Mouse (Mus musculus): ENCODE measurements around the gene Cfd. TPM values are rescaled to one million over a fixed set of nuclear protein-coding genes. Genes with fewer than 3 reads are reported as not detected.
"Not testable (repeated sequence)": the region's sequence is repeated elsewhere in the genome, so short reads cannot be mapped to it uniquely, and the experiment has no call there.

The Cfd gene
- polyA plus RNA-seq, 1 experiment from 2014 or later = not detected

DNA sequence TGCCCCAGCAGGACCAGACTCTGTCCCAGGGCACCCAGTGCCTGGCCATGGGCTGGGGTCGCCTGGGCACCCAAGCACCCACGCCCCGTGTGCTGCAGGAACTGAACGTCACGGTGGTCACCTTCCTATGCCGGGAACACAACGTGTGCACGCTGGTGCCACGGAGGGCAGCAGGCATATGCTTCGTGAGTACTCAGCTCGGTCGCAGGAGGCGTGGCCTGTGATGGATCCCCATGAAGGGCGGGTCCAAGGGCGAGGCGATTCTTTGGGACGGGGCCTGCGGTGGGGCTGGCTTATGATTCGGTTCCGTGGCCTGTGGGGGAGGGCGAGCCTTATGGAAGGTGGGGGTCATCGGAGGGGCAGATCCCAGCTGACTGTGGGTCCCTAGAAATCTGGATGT is 8.7 kb upstream of the Cfd start:
- H3K36me3 ChIP-seq (ENCODE audit: insufficient read depth, low read length) = no peaks in the 10 kb centered on the region
- peak overlapping the region; percentile 48 for H3K4me2 ChIP-seq (replicated peaks; ENCODE audit: low read depth, low read length)
- H3K9me3 ChIP-seq (ENCODE audit: low read length) = no peaks in the 10 kb centered on the region
- 0 out of 2 replicates have a peak, but pooled peaks have one; percentile 3 for ATAC-seq (ENCODE audit: low FRiP score, low TSS enrichment)
- no peaks in the 10 kb centered on the region for H3K27me3 ChIP-seq (ENCODE audit: insufficient read depth, low read length)
- WGBS = 6% methylated on average over 22 of the region's 22 CpGs
- H3K9ac ChIP-seq (replicated peaks; ENCODE audit: low read length) = peak overlapping the region; percentile 46
- peak overlapping the region; percentile 24 for H3K4me3 ChIP-seq (ENCODE audit: low read length)
- peaks cover 51% of the 10 kb centered on the region for H3K4me1 ChIP-seq (ENCODE audit: insufficient read depth, low read length)
- H3K27ac ChIP-seq (ENCODE audit: low read length) = no peak overlapping the region

DNA sequence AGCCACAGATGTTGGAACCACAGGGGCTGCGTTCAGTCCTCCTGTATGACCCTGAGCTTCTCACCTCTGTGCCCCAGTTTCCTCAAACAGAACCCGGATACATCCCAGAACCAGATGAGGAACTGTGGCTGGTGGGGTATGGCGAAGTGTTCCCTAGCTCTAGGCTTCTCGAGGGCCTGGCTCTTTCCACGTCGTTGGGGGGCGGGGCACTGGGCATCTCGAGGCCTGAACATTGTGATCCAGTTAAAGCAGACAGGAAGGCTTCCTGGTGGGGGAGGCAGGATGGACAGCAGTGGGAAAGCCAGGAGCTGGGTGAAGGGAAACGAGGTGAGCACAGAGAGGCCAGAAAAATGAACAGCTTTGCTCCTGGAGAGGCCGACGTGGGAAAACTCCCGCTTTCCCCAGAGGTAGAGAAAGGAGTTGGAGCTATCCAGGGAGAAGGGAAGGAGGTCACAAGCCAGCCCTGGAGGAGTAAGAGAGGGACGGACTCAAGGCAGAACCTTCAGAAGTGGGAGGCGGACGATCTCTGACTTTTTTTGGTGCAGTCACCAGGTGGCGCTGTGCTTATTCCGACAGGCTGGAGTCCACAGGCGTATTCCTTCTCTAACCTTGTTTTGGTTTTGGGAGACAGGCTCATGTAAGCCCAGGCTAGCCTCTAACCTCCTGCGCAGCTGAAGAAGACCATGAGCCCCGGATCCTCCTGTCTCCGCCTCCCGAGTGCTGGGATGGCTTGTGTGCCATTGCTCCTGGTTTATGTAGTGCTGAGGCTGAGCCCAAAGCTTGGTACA is 7.2 kb upstream of the Cfd start:
- Histone ChIP-seq H3K27me3 (ENCODE audit: insufficient read depth, low read length) (no peaks in the 10 kb centered on the region), H3K27ac (ENCODE audit: low read length) (no peak overlapping the region; the same call in 1 of the 2 replicates), H3K36me3 (ENCODE audit: insufficient read depth, low read length) (no peaks in the 10 kb centered on the region), H3K4me2 (replicated peaks; ENCODE audit: low read depth, low read length) (no peak overlapping the region), H3K9ac (replicated peaks; ENCODE audit: low read length) (0 out of 2 replicates have a peak overlapping the region, but pooled peaks have one; percentile 13), H3K9me3 (ENCODE audit: low read length) (no peaks in the 10 kb centered on the region), H3K4me1 (ENCODE audit: insufficient read depth, low read length) (peaks cover 41% of the 10 kb centered on the region), H3K4me3 (ENCODE audit: low read length) (no peak overlapping the region)
- no peak for ATAC-seq (ENCODE audit: low FRiP score, low TSS enrichment)
- 15% methylated on average over 22 of the region's 22 CpGs for WGBS

DNA sequence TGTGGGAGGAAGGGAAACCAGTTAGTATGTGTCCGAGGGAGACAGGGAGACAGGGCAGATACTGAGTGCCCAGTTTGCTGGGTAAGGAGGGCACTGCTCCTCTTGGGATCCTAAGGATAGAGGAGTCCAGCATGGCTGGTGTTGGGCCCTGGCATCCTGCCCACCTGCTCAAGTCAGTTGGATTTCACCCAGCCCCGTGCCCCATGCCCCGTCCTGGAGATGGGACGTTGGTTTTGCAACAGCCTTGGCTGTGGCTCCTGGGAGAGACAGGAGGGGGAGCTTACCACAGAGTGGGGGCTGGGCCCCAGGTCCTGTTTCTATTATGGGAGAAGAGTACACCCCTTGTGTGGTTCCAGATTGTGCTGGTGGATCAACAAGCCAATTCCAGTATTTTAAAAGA is 6.2 kb upstream of the Cfd start:
- no peak for ATAC-seq (ENCODE audit: low FRiP score, low TSS enrichment)
- no peaks in the 10 kb centered on the region for H3K27me3 ChIP-seq (ENCODE audit: insufficient read depth, low read length)
- H3K36me3 ChIP-seq (ENCODE audit: insufficient read depth, low read length) = no peaks in the 10 kb centered on the region
- no peak overlapping the region for H3K27ac ChIP-seq (ENCODE audit: low read length)
- H3K4me3 ChIP-seq (ENCODE audit: low read length) = no peak overlapping the region
- no peak overlapping the region for H3K9ac ChIP-seq (replicated peaks; ENCODE audit: low read length)
- no peak overlapping the region for H3K4me2 ChIP-seq (replicated peaks; ENCODE audit: low read depth, low read length)
- peaks cover 39% of the 10 kb centered on the region for H3K4me1 ChIP-seq (ENCODE audit: insufficient read depth, low read length)
- H3K9me3 ChIP-seq (ENCODE audit: low read length) = no peaks in the 10 kb centered on the region
- 65% methylated on average over 4 of the region's 4 CpGs for WGBS

DNA sequence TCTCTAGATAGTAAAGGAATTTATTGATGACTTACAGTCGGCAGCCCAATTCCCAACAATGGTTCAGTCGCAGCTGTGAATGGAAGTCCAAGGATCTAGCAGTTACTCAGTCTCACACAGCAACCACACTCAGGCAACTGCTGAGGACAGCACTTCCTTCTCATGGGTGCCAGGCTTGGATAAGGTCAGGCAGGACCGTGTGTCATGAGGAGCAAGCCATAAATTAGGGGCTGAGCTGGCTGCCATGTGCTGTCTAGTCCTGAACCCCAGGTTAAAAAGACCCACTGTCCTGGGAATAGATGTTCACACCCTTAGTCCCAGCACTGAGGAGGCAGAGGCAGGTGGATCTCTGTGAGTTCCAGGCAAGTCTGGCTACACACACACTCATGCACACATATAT is 5.7 kb upstream of the Cfd start:
- ATAC-seq (ENCODE audit: low FRiP score, low TSS enrichment); H3K27me3 ChIP-seq (ENCODE audit: insufficient read depth, low read length); H3K9me3 ChIP-seq (ENCODE audit: low read length); H3K4me2 ChIP-seq (replicated peaks; ENCODE audit: low read depth, low read length); H3K36me3 ChIP-seq (ENCODE audit: insufficient read depth, low read length); H3K4me3 ChIP-seq (ENCODE audit: low read length); H3K9ac ChIP-seq (replicated peaks; ENCODE audit: low read length); H3K27ac ChIP-seq (ENCODE audit: low read length): not testable (repeated sequence)
- WGBS = 57% methylated on average over 2 of the region's 3 CpGs
- H3K4me1 ChIP-seq (ENCODE audit: insufficient read depth, low read length) = peaks cover 34% of the 10 kb centered on the region

DNA sequence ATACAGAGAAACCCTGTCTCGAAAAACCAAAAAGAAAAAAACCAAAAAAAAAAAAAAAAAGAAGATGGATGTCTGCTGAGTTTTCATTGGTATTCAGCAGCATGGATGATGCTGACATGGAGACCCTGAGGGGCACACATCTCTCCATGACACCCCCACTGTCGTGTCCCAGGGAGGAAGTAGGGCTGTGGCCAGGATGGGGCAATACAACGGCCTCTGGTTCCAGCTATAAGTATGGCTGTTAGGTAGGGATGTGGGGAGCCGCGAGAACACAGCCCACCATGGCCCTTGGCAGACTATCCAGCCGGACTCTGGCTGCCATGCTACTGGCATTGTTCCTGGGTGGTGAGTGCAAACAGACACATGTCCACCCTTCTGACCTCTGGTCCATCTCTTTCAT is 4.6 kb upstream of the Cfd start, which contains the start of gene Elane:
Gene Elane, plus strand, starts transcription at position 194 of the 400 bp plus-strand sequence.
- Histone ChIP-seq H3K9ac (replicated peaks; ENCODE audit: low read length) (no peak within 1 kb of the TSS), H3K27ac (ENCODE audit: low read length) (no peak within 1 kb of the TSS), H3K27me3 (ENCODE audit: insufficient read depth, low read length) (no peaks in the 10 kb centered on the region), H3K36me3 (ENCODE audit: insufficient read depth, low read length) (no peaks in the 10 kb centered on the region), H3K4me3 (ENCODE audit: low read length) (no peak within 1 kb of the TSS), H3K4me2 (replicated peaks; ENCODE audit: low read depth, low read length) (no peak within 1 kb of the TSS), H3K9me3 (ENCODE audit: low read length) (no peaks in the 10 kb centered on the region), H3K4me1 (ENCODE audit: insufficient read depth, low read length) (peaks cover 23% of the 10 kb centered on the region)
- no peak for ATAC-seq (ENCODE audit: low FRiP score, low TSS enrichment)
- WGBS = 79% methylated on average over 6 of the region's 6 CpGs

DNA sequence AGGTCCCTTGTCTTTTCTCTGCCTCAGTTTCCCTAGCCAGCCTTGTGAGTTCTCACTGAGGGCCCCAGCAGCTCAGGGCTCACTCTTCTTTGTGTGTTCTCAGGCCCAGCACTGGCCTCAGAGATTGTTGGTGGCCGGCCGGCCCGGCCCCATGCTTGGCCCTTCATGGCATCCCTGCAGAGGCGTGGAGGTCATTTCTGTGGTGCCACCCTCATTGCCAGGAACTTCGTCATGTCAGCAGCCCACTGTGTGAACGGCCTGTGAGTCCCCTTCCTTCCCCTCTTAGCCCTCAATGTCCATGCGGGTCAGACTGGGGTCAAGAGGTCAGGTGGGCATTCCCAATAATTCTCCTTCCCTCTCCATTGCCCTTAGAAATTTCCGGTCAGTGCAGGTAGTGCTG is 4.0 kb upstream of the Cfd start:
- Histone ChIP-seq H3K27me3 (ENCODE audit: insufficient read depth, low read length) (no peaks in the 10 kb centered on the region), H3K9ac (replicated peaks; ENCODE audit: low read length) (no peak overlapping the region), H3K36me3 (ENCODE audit: insufficient read depth, low read length) (no peaks in the 10 kb centered on the region), H3K4me1 (ENCODE audit: insufficient read depth, low read length) (peaks cover 20% of the 10 kb centered on the region), H3K4me2 (replicated peaks; ENCODE audit: low read depth, low read length) (no peak overlapping the region), H3K9me3 (ENCODE audit: low read length) (no peaks in the 10 kb centered on the region), H3K4me3 (ENCODE audit: low read length) (no peak overlapping the region), H3K27ac (ENCODE audit: low read length) (no peak overlapping the region)
- ATAC-seq (ENCODE audit: low FRiP score, low TSS enrichment) = no peak
- 72% methylated on average over 8 of the region's 8 CpGs for WGBS

DNA sequence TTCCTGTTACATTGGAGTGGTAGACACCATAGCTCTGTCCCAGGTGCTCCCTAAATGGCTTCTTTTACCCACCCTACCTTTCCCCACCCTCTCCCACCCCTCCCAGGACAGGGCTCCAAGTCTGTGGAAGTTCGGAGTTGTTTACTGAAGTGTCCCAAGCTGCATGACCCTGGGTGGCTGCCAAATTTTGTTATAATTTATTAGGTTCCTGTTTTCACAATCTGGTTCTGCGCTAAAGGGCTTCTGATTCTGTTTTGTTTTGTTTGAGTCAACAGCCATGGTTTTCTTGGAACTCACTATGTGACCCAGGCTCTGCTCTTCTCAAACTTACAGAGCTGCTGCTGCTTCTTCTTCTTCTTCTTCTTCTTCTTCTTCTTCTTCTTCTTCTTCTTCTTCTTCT is 1.3 kb upstream of the Cfd start:
- ATAC-seq (ENCODE audit: low FRiP score, low TSS enrichment) = no peak
- H3K4me2 ChIP-seq (replicated peaks; ENCODE audit: low read depth, low read length) = no peak overlapping the region
- H3K27ac ChIP-seq (ENCODE audit: low read length) = no peak overlapping the region
- H3K9me3 ChIP-seq (ENCODE audit: low read length) = no peaks in the 10 kb centered on the region
- H3K4me1 ChIP-seq (ENCODE audit: insufficient read depth, low read length) = no peaks in the 10 kb centered on the region
- no peaks in the 10 kb centered on the region for H3K27me3 ChIP-seq (ENCODE audit: insufficient read depth, low read length)
- H3K36me3 ChIP-seq (ENCODE audit: insufficient read depth, low read length) = no peaks in the 10 kb centered on the region
- H3K9ac ChIP-seq (replicated peaks; ENCODE audit: low read length) = no peak overlapping the region
- 50% methylated on average over 2 of the region's 2 CpGs for WGBS
- no peak overlapping the region for H3K4me3 ChIP-seq (ENCODE audit: low read length)

DNA sequence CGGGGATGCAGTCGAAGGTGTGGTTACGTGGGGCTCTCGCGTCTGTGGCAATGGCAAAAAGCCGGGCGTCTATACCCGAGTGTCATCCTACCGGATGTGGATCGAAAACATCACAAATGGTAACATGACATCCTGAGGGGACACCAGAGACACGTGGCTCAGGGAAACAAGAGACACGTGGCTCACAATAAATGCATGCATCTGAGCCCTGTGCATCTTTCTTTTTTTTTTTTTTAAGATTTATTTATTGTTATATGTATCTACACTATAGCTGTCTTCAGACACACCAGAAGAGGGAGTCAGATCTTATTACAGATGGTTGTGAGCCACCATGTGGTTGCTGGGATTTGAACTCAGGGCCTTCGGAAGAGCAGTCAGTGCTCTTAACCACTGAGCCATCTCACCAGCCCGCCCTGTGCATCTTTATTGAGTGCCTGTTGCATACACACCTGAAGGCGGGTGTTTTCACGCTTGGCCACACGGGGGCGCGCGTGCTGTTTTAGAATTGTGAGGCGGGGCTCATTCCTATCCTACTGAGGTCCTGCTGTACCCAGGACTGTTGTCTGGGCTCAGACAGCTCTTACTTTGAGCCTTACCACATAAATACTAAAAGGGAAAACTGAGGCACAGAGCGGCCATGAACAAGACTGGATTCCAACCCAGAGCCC is 1.9 kb downstream of the Cfd start:
- H3K4me1 ChIP-seq (ENCODE audit: insufficient read depth, low read length); H3K9ac ChIP-seq (replicated peaks; ENCODE audit: low read length); H3K4me2 ChIP-seq (replicated peaks; ENCODE audit: low read depth, low read length); H3K27me3 ChIP-seq (ENCODE audit: insufficient read depth, low read length); H3K9me3 ChIP-seq (ENCODE audit: low read length); H3K27ac ChIP-seq (ENCODE audit: low read length); H3K4me3 ChIP-seq (ENCODE audit: low read length): not testable (repeated sequence)
- ATAC-seq (ENCODE audit: low FRiP score, low TSS enrichment) = 0 out of 2 replicates have a peak, but pooled peaks have one; percentile 16
- peaks cover 26% of the 10 kb centered on the region for H3K36me3 ChIP-seq (ENCODE audit: insufficient read depth, low read length)
- WGBS = 43% methylated on average over 22 of the region's 22 CpGs

DNA sequence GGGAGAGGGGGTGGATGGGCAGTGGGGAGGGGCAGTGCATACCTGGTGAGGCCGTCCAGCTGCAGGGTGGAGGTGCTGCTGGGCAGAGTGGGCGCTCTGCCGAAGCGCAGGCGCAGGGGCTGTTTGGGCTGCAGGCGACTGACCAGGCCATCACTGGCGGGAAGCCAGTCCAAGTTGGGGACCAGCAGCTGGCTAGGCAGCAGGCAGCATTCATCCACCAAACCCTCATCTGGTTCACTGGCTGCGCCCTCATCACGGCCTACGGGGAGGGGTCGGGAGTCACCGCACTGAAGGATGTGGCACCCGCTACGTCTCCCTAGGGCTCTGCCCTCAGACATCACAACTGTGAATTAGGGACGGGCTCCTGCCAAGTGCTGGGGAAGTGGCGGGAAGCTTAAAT is 5.7 kb downstream of the Cfd start:
- Histone ChIP-seq H3K4me3 (ENCODE audit: low read length) (no peak overlapping the region), H3K27me3 (ENCODE audit: insufficient read depth, low read length) (no peaks in the 10 kb centered on the region), H3K9me3 (ENCODE audit: low read length) (no peaks in the 10 kb centered on the region), H3K36me3 (ENCODE audit: insufficient read depth, low read length) (peaks cover 40% of the 10 kb centered on the region), H3K9ac (replicated peaks; ENCODE audit: low read length) (no peak overlapping the region), H3K4me1 (ENCODE audit: insufficient read depth, low read length) (peaks cover 7% of the 10 kb centered on the region; the same call in 1 of the 2 replicates), H3K4me2 (replicated peaks; ENCODE audit: low read depth, low read length) (no peak overlapping the region), H3K27ac (ENCODE audit: low read length) (no peak overlapping the region)
- WGBS = 85% methylated on average over 16 of the region's 16 CpGs
- no peak for ATAC-seq (ENCODE audit: low FRiP score, low TSS enrichment)

DNA sequence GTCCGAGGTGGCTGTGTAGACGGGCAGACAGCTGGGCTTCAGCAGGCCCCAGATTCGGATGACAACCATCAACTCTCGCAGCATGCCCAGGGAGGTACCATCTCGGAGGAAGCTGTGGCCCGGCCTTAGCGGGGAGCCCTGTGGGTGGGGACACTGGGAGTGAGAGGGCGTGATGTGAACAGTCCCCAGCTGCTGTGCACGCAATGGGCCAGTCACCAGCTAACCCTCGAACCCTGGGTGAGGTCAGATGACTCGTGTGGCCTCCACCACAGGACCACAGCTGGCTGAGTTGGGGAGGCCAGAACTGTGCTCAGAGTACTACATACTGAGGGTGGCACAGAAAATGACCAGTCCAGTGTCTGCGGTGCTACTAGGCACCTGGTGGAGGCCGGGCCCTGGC is 6.2 kb downstream of the Cfd start:
- Histone ChIP-seq H3K4me3 (ENCODE audit: low read length) (no peak overlapping the region), H3K4me2 (replicated peaks; ENCODE audit: low read depth, low read length) (no peak overlapping the region), H3K27ac (ENCODE audit: low read length) (no peak overlapping the region), H3K4me1 (ENCODE audit: insufficient read depth, low read length) (peaks cover 7% of the 10 kb centered on the region; the same call in 1 of the 2 replicates), H3K36me3 (ENCODE audit: insufficient read depth, low read length) (peaks cover 44% of the 10 kb centered on the region), H3K27me3 (ENCODE audit: insufficient read depth, low read length) (no peaks in the 10 kb centered on the region), H3K9ac (replicated peaks; ENCODE audit: low read length) (no peak overlapping the region), H3K9me3 (ENCODE audit: low read length) (no peaks in the 10 kb centered on the region)
- ATAC-seq (ENCODE audit: low FRiP score, low TSS enrichment) = no peak
- WGBS = 76% methylated on average over 13 of the region's 13 CpGs

Data from kidney, embryonic 16.5 days (tissue).